Mouse (Mus musculus) colon, adult 2 months (tissue): ENCODE results near the gene Tac1. TPM values are rescaled to one million over a fixed set of nuclear protein-coding genes. Genes with fewer than 3 reads are reported as not detected.

Experiments
- polyA plus RNA-seq: library from polyadenylated mRNA; depleted of rRNA; stranded (reverse); fragments of >200 nt; gene quantifications from 2 replicates; pipeline ENCODE4 v1.2.3, GENCODE M21; 2012; rRNA removed

Tac1 gene
- 8.6 and 10.5 TPM in 2 replicates for polyA plus RNA-seq

DNA sequence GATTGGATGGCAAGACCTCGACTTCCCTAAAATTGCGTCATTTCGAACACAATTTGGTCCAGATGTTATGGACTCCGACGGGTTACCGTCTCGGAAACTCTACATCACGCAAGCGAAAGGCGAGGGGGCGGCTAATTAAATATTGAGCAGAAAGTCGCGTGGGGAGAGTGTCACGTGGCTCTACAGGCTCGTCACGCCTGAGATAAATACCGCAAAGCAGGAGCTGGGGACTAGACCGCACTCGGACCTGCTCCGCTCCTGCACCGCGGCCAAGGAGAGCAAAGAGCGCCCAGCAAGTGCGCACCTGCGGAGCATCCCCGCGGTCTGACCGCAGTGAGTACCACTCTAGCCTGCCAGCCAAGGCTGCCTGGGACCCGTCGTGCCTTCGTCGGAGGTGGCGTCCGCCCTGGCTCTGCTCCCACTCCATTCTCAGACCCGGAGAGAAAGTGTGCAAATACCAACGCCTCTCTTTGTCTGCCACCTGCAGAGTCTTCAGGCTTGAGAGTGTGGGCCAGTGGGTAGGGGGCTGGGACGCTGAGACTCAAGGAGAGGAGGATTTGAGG is at the start of gene Tac1:
Gene Tac1 (plus strand): TSS at position 51 of the 563 bp plus-strand sequence.

Other genes starting within 250 kb of the Tac1 start
- 19.1 and 20.8 TPM in 2 replicates for gene Asns, start 138.4 kb downstream of the Tac1 start, polyA plus RNA-seq